ENCODE assay signal across 10 mouse cellular contexts in the genomic region with DNA sequence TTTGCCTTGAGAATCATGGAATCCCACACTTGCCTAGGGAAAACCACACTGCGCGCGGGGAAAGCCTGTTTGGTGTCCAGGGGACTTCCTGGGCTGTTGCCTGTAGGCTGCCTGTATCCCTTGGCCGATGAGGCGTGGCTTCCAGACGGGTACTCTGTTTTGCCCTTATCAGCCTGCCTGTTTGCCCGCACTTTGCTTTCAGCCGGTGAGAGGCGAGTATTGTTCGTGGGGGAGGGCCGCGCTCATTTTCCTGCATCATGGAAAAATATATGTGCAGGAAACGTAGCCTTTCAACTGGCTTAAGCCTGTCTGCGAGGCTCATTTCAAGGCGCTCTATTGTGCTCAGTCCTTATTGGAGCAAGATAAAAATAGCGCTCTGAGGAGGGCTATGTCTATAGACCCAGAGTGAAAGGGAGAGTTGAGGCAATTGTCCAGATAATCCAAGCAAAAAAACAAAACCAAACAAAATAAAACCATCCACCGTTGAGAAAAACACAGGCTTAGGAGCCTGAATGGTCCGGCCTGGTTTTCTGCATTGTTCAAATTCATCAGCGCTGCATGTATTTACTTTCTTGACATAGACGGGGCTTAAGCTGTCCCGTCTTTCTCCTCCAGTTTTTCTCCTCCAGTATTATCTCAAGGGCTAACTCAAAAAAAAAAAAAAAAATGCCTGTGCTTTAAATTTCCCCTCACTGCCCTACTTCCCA.
DNase-seq lines count a peak whose midpoint lies in the region; ATAC-seq and TF ChIP-seq lines count a peak whose summit lies in the region.
"Had no signal": no experiment of that assay in that cellular context is flagged by ENCODE, and none has a peak within 500 bp of the region (broad histone marks: within the 10 kb centered on the region; RNA-seq: fewer than 3 reads in every experiment).

No protein-coding gene starts in this region.

- no peak overlapping the region for H3K27ac ChIP-seq in layer of hippocampus, adult 2 months
- 0 out of 2 replicates have a peak overlapping the region, but pooled peaks have one; percentile 3 for H3K27ac ChIP-seq in hindbrain, embryonic 13.5 days
- H3K27ac ChIP-seq in liver, postnatal 0 days (ENCODE audit: low read depth): no peak overlapping the region
- H3K27ac ChIP-seq in stomach, embryonic 16.5 days (ENCODE audit: low read length): peak overlapping the region; percentile 84
- H3K27ac ChIP-seq: embryonic facial prominence, embryonic 13.5 days; macrophage had no signal

- H3K4me1 ChIP-seq in hindbrain, embryonic 13.5 days (replicated peaks): peaks cover 7% of the 10 kb centered on the region; the same call in 1 of the 2 replicates
- no peaks in the 10 kb centered on the region for H3K4me1 ChIP-seq in liver, postnatal 0 days (ENCODE audit: insufficient read depth)
- H3K4me1 ChIP-seq in stomach, embryonic 16.5 days (ENCODE audit: control insufficient read depth, insufficient read depth, low read length): peaks cover 12% of the 10 kb centered on the region; the same call in 1 of the 2 replicates

- TF ChIP-seq EP300 in liver, postnatal 0 days (IDR thresholded peaks at IDR 0.05; ENCODE audit: low read depth): no peak

- peak overlapping the region; percentile 20; the same call in 1 of the 2 replicates for H3K4me3 ChIP-seq in layer of hippocampus, adult 2 months
- no peak overlapping the region for H3K4me3 ChIP-seq in hindbrain, embryonic 13.5 days
- H3K4me3 ChIP-seq in liver, postnatal 0 days (ENCODE audit: low read depth, low read length): no peak overlapping the region
- H3K4me3 ChIP-seq in stomach, embryonic 16.5 days (replicated peaks; ENCODE audit: low read length): no peak overlapping the region
- H3K4me3 ChIP-seq: embryonic facial prominence, embryonic 13.5 days had no signal

- WGBS in hindbrain, embryonic 13.5 days: 56% methylated on average over 21 of the region's 21 CpGs
- 48% methylated on average over 21 of the region's 21 CpGs for WGBS in liver, postnatal 0 days (ENCODE audit: insufficient replicate concordance)
- 52% methylated on average over 21 of the region's 21 CpGs for WGBS in stomach, embryonic 16.5 days

- H3K27me3 ChIP-seq in hindbrain, embryonic 13.5 days: no peaks in the 10 kb centered on the region
- H3K27me3 ChIP-seq in liver, postnatal 0 days (ENCODE audit: insufficient read depth, low read length): no peaks in the 10 kb centered on the region
- no peaks in the 10 kb centered on the region for H3K27me3 ChIP-seq in stomach, embryonic 16.5 days (ENCODE audit: control insufficient read depth, insufficient read depth, low read length)
- H3K27me3 ChIP-seq: embryonic facial prominence, embryonic 13.5 days had no signal

- H3K9ac ChIP-seq in hindbrain, embryonic 13.5 days: no peak overlapping the region
- H3K9ac ChIP-seq in liver, postnatal 0 days (replicated peaks): no peak overlapping the region
- H3K9ac ChIP-seq in stomach, embryonic 16.5 days (ENCODE audit: low read length): peak overlapping the region; percentile 10; the same call in 1 of the 2 replicates
- H3K9ac ChIP-seq: embryonic facial prominence, embryonic 13.5 days had no signal

- H3K36me3 ChIP-seq in hindbrain, embryonic 13.5 days: no peaks in the 10 kb centered on the region
- H3K36me3 ChIP-seq in liver, postnatal 0 days (replicated peaks; ENCODE audit: insufficient read depth, low read length): no peaks in the 10 kb centered on the region
- no peaks in the 10 kb centered on the region for H3K36me3 ChIP-seq in stomach, embryonic 16.5 days (ENCODE audit: control insufficient read depth, insufficient read depth, low read length)
- H3K36me3 ChIP-seq: embryonic facial prominence, embryonic 13.5 days had no signal

- TF ChIP-seq CTCF in layer of hippocampus, adult 2 months (conservative IDR thresholded peaks at IDR 0.05): no peak
- TF ChIP-seq CTCF in liver, postnatal 0 days (IDR thresholded peaks at IDR 0.05; ENCODE audit: low read depth): no peak

- ATAC-seq in hindbrain, embryonic 13.5 days (ENCODE audit: low FRiP score): peak; percentile 66
- no peak for ATAC-seq in liver, postnatal 0 days
- ATAC-seq in stomach, embryonic 16.5 days (ENCODE audit: insufficient read depth, low FRiP score): peak; percentile 90

- DNase-seq in layer of hippocampus, adult 2 months (ENCODE audit: low spot score in 2 of 2): no peak
- no peak for DNase-seq in layer of hippocampus, adult 18-20 months (ENCODE audit: low spot score in 2 of 2)
- DNase-seq in liver, postnatal 0 days: peak; percentile 20
- no peak for DNase-seq in natural killer cell, adult 2 months (ENCODE audit: low spot score in 2 of 2)
- no peak for DNase-seq in cerebellum, adult 9-10 months
- no peak for DNase-seq in spleen, postnatal 4 days (ENCODE audit: low spot score in 2 of 2)

- peak overlapping the region; percentile 31; the same call in 1 of the 2 replicates for H3K4me2 ChIP-seq in hindbrain, embryonic 13.5 days
- H3K4me2 ChIP-seq in liver, postnatal 0 days (ENCODE audit: low read depth, low read length): peak overlapping the region; percentile 35; the same call in 1 of the 2 replicates
- peak overlapping the region; percentile 10 for H3K4me2 ChIP-seq in stomach, embryonic 16.5 days (ENCODE audit: low read depth, low read length)
- H3K4me2 ChIP-seq: embryonic facial prominence, embryonic 13.5 days had no signal

- H3K9me3 ChIP-seq in hindbrain, embryonic 13.5 days: no peaks in the 10 kb centered on the region
- no peaks in the 10 kb centered on the region for H3K9me3 ChIP-seq in liver, postnatal 0 days (ENCODE audit: low read length)
- no peaks in the 10 kb centered on the region for H3K9me3 ChIP-seq in stomach, embryonic 16.5 days (replicated peaks; ENCODE audit: control insufficient read depth, low read length)
- H3K9me3 ChIP-seq: embryonic facial prominence, embryonic 13.5 days had no signal

Comparison
In these comparisons a context has a peak if more than half of its experiments do, and no peak if none do; other contexts are left out.
1. H3K27ac ChIP-seq: peak in hindbrain, embryonic 13.5 days (single experiment) and stomach, embryonic 16.5 days (single experiment); none in layer of hippocampus, adult 2 months (single experiment) and liver, postnatal 0 days (single experiment).
2. Peak in every context shown above with its lines, with median percentiles within 50 percentile points of each other: H3K4me2 ChIP-seq.